Mouse (Mus musculus) embryonic fibroblast, embryonic 13.5 days (primary cell): ENCODE measurements around the gene Akap10.

ENCODE experiments used
- CTCF ChIP-seq: IDR thresholded peaks from 2 replicates; pipeline ENCODE4 v1.5.1; 2011; ENCODE audit warnings: mild to moderate bottlenecking, control low read depth, low read length, moderate library complexity, borderline replicate concordance; ENCODE audit not compliant: insufficient read depth
- POLR2A ChIP-seq: IDR thresholded peaks from 2 replicates; pipeline ENCODE4 v1.6.1; 2011; ENCODE audit warnings: low read depth, mild to moderate bottlenecking, control low read depth, low read length, moderate library complexity

DNA sequence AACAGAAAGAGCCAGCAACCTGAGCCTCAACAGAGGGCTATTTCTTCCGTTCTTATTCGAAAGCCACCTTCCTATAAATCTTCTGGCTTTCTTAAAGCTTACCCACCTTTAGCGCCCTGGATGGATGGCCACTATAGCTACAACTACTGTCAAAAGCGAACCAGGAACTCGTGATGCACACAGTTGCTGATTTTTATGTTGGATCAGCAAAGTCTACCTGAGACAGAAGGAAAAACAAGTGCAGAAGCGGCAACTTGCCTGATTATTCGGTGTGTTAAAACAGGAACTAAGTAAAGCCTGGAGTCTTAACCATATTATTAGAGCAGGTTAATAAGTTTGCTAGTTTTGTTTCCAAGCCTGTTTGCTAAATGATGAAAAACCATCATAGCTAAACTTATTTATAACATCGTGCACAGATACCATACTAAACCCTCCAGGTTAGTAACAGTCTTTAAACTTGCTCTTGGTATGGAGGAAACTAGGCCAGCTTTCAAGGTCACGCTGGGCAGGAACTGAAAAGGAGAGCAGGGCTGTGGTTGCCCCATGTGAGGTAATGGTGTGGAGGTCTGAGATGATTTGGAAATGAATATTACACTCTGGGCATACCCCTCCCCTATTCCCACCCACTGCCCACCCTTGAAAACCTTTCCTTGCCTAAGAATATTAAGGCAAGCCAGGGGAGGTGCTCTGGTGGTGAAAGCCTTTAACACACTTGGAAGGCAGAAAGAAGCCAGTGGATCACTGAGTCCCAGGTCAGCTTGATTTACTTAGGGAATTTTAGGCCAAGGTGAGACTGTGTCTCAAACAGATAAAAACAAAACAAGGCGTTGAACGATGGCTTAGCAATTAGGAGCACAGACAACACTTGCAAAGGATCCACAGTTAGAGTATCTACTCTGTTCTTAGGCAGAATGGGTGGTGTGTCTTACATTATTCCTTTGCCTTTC is 861 bp upstream of the Akap10 start:
- TF ChIP-seq CTCF: no peak
- no peak for TF ChIP-seq POLR2A
